Mouse (Mus musculus) stomach, postnatal 0 days (tissue): ENCODE data around the gene Fam160a2.

Source experiments
- CTCF ChIP-seq: IDR thresholded peaks from 2 replicates; pipeline ENCODE4 v1.5.1; 2016; ENCODE audit warnings: antibody characterized with exemption, low read depth, mild to moderate bottlenecking, moderate library complexity
- EP300 ChIP-seq: optimal IDR thresholded peaks from 2 replicates; pipeline ENCODE3; 2016; ENCODE audit warnings: antibody characterized with exemption

DNA sequence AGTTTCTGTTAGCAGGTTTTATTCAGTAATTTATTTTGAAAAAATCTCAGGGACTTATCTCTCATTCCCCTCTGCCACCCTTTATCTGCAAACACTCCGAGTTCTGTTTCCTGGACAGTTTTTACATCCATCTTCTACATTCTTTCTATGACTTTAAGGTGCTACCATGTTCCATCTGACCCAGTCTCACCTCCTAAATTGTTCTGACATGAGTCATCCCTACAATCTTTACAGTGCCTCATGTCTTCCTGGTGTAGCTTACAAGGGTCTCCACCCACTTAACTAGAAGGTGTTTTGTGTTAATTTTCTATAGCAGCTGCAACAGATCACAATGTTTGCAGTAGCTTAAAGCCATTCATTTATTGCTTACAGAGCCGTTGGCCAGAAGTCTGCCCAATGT, 21.0 kb upstream of the Fam160a2 start:
- no peak for TF ChIP-seq EP300
- no peak for TF ChIP-seq CTCF
